Mouse (Mus musculus) kidney, adult 18-20 months (tissue): ENCODE measurements around the gene Ltbp2.

Source experiments
- DNase-seq: peaks from one replicate; pipeline ENCODE4 v3.0.0; 2021

The Ltbp2 gene

GRCm38 (mm10) chr12:84875761-84876480, 411 bp downstream of the Ltbp2 start:
- no peak for DNase-seq

- no peak for DNase-seq
These were observed 2.9 kb downstream of the Ltbp2 start for GRCm38 (mm10) chr12:84873434-84873833.

- no peak for DNase-seq
These were observed 4.0 kb downstream of the Ltbp2 start for GRCm38 (mm10) chr12:84872310-84872709.

GRCm38 (mm10) chr12:84865431-84865830, 10.9 kb downstream of the Ltbp2 start:
- DNase-seq: no peak

- DNase-seq: no peak
These were observed 11.5 kb downstream of the Ltbp2 start for GRCm38 (mm10) chr12:84864801-84865200.

GRCm38 (mm10) chr12:84863196-84863595, 13.1 kb downstream of the Ltbp2 start:
- DNase-seq: no peak

GRCm38 (mm10) chr12:84862136-84862910, 14.0 kb downstream of the Ltbp2 start:
- DNase-seq: no peak

- DNase-seq: no peak
These were observed 17.9 kb downstream of the Ltbp2 start for GRCm38 (mm10) chr12:84858149-84859113.

- DNase-seq: no peak
These were observed 18.6 kb downstream of the Ltbp2 start for GRCm38 (mm10) chr12:84857706-84858105.

GRCm38 (mm10) chr12:84856532-84856931, 19.8 kb downstream of the Ltbp2 start:
- DNase-seq: no peak

- no peak for DNase-seq
These were observed 21.2 kb downstream of the Ltbp2 start for GRCm38 (mm10) chr12:84855084-84855625.

- no peak for DNase-seq
These were observed 21.8 kb downstream of the Ltbp2 start for GRCm38 (mm10) chr12:84854392-84855033.

GRCm38 (mm10) chr12:84851403-84852040, 24.8 kb downstream of the Ltbp2 start:
- no peak for DNase-seq

GRCm38 (mm10) chr12:84847882-84848281, 28.4 kb downstream of the Ltbp2 start:
- no peak for DNase-seq

- peak; percentile 10 for DNase-seq
These were observed 28.9 kb downstream of the Ltbp2 start for GRCm38 (mm10) chr12:84847480-84847879.

- no peak for DNase-seq
These were observed 29.7 kb downstream of the Ltbp2 start for GRCm38 (mm10) chr12:84846594-84847014.

GRCm38 (mm10) chr12:84842706-84843105, 33.6 kb downstream of the Ltbp2 start:
- no peak for DNase-seq

- DNase-seq: no peak
These were observed 34.9 kb downstream of the Ltbp2 start for GRCm38 (mm10) chr12:84841158-84842140.

GRCm38 (mm10) chr12:84840734-84841133, 35.6 kb downstream of the Ltbp2 start:
- no peak for DNase-seq

- no peak for DNase-seq
These were observed 36.4 kb downstream of the Ltbp2 start for GRCm38 (mm10) chr12:84839965-84840364.
